Mouse (Mus musculus) neutrophil, adult 5-6 weeks (primary cell): Measurements from ENCODE around the gene Pram1. TPM values are rescaled to one million over a fixed set of nuclear protein-coding genes. Genes with fewer than 3 reads are reported as not detected.
"Not testable (repeated sequence)": the region's sequence is repeated elsewhere in the genome, so short reads cannot be mapped to it uniquely, and the experiment has no call there.

ENCODE experiments used
- ATAC-seq: fragments of 151-379, 151-347 bp; 2 replicates; pipeline ENCODE4 v1.8.0; 2017; ENCODE audit warnings: mild to moderate bottlenecking, moderate TSS enrichment; ENCODE audit not compliant: insufficient number of reproducible peaks, poor library complexity, low FRiP score, severe bottlenecking; ENCODE audit errors: extremely low read depth
- total RNA-seq: library from RNA; stranded (forward); fragments of 200-1000 nt; gene quantifications from 2 replicates; pipeline ENCODE4 v1.2.3, GENCODE M21; 2017

Pram1 gene
- 64.7 and 68.6 TPM in 2 replicates for total RNA-seq

DNA sequence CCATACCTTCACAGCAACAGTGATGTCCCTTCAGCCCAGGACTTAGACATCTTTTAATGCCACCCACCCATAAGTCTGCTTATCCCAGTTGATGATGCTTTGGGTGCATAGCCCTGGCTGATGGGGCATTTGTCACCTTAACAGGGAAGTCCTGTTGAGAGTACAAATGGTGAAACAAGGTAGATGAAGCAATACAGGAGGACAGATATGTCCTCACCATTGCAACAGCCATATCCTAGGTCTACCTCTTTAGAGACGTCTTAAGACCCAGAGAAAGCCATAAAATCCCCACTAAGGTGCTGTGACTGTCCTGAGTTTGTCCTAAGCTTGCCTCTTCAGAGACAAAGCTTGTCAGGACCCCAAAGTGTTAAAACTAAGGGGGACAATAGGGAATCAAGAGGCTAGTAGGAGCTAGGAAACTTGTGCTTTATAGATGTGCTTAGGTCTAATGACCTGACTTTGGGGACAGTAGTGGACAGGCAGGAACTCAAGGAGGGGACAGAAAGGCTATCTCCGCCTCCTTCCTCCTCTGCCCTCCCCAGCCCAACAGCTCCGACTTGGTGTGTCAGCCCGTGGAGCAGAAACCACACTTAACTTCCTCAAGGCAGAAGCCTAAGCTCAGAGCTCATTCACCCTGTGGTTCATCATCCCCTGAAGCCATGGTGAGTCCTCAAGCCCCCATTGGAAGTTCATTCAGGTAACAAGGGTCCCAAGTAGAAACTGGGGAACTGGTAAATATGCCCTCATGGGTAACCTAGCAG, at the start of gene Pram1:
TSS of gene Pram1 (plus strand) at position 541 of the 761 bp plus-strand sequence.
- ATAC-seq: peak; percentile 57

DNA sequence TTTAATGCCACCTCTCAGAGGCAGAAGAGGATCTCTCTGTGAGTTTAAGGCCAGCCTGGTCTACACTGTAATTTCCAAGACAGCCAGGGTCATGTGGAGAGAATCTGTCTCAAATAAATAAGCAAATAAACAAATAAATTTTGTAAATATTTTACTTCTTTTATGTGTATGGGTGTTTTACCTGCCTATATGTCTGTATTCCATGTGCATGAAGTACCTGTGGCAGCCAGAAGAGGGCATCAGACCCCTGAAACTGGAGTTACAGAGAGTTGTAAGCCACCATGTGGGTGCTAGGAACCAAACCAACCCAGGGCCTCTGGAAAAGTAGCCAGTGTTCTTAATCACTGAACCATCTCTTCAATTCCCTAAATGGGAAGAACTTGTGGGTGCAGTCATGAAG, 40.6 kb upstream of the Pram1 start:
- no peak for ATAC-seq

GRCm38 (mm10) chr17:33598506-33598905, 39.4 kb upstream of the Pram1 start:
- ATAC-seq: no peak

GRCm38 (mm10) chr17:33599836-33600475, 37.9 kb upstream of the Pram1 start:
- no peak for ATAC-seq

DNA sequence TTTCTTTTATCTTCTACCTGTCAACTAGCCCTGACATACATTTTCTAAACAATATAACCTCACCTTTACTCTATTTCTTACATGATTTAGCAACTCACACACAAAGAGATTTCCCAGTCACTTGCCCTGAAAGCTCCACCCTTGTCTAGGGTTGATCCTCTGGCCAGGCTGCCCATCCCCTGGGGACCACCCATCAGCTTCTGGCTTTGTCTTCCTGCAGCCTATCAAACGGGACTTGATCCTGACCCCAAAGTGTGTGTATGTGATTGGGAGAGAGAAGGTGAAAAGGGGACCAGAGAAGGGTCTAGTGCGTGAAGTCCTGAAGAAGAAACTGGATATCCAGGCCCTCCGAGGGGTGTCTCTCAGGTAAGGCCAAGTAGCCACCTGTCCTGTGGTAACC, 37.0 kb upstream of the Pram1 start:
- ATAC-seq: no peak

- ATAC-seq: no peak
Measured at GRCm38 (mm10) chr17:33601947-33602346, 35.9 kb upstream of the Pram1 start.

DNA sequence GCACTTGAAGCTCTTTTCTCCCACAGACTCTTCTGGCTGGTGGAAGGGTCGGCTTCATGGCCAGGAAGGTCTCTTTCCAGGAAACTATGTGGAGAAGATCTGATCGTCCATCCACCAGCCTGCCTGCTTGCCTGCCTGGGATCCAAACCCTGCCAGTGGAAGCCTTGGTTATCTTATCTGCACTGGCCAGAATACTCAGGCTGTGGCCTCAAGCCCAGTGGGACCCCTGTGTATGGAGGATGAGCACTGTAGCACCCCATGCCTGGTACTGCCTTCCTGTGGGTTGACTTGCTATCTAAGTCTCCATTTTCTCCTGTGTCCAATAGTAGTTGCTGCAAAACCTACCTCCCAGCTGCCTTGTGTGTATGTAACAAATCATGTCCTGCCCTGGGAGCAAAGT, 30.6 kb upstream of the Pram1 start:
- ATAC-seq: no peak

GRCm38 (mm10) chr17:33610548-33610947, 27.3 kb upstream of the Pram1 start:
- no peak for ATAC-seq

DNA sequence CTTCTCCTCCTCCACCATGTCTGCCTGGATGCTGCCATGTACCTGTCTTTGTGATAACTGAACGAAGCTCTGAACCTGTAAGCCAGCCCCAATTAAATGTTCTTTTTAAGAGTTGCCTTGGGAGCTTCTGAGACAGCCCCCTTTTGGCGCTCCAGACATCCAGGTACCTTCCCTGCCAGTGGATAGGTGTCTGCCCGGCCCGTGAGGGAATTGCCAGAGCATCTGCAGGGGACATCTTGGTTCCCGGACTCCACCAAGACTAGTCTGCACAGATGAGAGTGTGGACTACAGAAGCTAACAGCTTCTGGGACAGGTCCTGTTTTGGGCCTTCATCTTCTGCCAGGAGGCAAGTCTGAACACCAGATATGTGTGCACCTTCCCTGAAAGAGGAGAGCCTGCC, 24.1 kb upstream of the Pram1 start:
- ATAC-seq: not testable (repeated sequence)

GRCm38 (mm10) chr17:33627281-33627680, 10.6 kb upstream of the Pram1 start:
- no peak for ATAC-seq

DNA sequence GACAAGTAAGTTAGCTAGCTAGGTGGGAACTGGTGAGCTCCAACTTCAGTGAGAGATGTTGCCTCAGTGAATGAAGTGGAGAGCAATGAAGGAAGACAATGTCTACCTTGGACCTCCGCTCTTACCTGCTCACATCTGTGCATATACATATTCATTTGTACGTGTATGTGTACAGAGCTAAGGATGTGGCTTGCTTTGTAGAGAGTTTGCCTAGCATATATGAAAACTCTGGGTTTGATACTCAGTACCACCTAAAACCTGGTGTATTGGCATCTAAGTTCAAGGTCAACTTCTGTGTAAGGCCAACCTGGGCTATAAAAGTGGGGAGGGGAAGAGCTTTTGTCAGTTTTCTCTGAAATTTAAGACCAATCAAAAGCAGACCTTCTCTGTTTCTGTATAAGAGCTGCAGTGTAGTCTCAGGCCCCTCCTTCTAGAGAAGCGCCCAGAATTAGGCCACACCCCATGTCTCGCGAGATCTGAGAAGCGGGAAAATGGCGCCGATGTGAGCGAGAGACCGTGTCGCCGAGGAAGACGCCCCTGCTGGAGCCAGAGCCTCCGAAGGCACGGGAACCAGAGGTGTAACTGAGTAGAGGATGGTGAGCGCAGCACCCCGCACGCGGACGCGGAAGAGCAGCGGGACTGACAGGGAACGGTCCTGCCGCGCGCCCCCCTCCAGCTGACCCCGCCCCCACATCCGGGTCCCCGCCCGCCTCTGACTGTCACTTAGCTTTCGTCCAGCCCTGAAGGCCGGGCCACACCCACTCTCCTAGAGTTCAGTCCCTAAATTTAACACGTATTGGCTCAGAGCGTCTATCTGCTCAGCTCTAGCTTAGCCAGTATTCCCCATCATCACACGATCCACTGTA, 9.0 kb upstream of the Pram1 start, which contains the start of gene Zfp414:
TSS of gene Zfp414 (plus strand) at position 470 of the 866 bp plus-strand sequence.
- peak; percentile 91 for ATAC-seq

DNA sequence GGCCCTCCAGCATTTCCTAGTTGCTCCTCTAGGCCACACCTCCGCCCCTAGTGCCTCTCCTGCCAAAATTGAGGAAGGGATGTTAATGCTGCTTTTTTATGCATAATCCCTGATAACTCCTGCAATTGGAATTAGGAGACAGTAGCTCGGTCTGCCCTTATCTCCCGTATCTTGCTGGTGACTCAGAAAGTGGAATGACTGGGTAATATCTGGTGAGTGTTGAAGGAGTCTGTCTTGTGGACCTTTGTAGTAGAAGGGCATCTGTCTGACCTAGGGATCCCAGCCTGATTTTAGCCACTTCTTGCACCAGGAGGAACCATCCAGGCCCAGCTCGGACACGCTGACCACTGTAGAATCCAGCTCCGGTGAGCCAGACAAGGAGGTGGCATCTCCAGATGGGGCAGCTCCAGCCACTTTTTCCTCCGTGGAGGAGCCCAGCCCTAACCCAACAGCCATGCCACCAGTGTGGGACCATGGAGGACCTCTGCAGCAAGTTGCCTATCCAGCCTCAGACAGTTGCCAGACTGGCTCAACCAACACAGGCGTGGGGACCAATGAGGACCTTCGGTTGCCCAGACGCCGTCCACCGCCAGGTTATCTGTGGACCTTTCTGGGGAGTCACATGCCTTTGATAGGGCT, 8.2 kb upstream of the Pram1 start:
- no peak for ATAC-seq

- ATAC-seq: no peak
Measured at GRCm38 (mm10) chr17:33630171-33630895, 7.5 kb upstream of the Pram1 start.

GRCm38 (mm10) chr17:33631236-33631635, 6.6 kb upstream of the Pram1 start:
- no peak for ATAC-seq

GRCm38 (mm10) chr17:33631796-33632195, 6.1 kb upstream of the Pram1 start:
- no peak for ATAC-seq

DNA sequence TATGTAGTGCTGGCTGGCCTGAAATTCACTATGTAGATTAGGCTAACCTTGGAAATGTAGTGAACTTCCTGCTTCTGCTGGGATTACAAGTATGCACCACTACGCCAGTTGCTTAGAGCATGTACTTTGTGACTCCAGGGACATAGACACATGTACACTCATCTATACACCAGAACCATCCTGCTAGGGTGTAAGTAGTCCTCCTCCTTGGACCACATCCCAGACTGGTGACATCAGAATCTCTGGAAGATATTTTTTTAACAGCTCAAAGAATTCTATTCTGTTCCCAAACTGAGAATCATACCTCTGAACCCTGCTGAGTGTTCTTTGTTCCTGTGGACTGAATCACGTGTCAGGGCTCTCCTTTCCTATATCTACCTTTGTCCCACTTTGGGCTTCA, 818 bp upstream of the Pram1 start:
- ATAC-seq: no peak

- ATAC-seq: no peak
Measured at GRCm38 (mm10) chr17:33639743-33640142, 1.9 kb downstream of the Pram1 start.

DNA sequence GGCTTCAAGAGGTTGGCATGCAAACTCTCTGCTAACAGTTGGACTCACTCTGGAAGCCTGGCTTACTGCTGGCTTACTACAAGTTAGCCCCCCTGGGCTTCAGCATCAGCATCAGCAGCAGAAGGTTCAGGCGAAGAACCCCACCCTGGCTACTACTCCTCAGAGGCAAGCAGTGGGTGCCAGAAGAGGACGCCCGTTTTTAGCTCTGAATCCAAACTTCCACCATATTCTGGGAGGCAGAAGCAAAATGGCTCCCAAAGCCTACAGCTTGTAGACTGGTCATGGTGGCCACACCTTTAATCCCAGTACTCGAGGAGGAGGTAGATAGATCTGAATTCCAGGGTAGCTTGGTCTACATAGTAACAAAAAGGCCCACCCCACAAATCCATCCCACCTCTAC, 6.2 kb downstream of the Pram1 start:
- ATAC-seq: no peak

- no peak for ATAC-seq
Measured at GRCm38 (mm10) chr17:33645073-33645472, 7.2 kb downstream of the Pram1 start.
